8 mouse cellular contexts compared by ENCODE assay signal in the genomic region with DNA sequence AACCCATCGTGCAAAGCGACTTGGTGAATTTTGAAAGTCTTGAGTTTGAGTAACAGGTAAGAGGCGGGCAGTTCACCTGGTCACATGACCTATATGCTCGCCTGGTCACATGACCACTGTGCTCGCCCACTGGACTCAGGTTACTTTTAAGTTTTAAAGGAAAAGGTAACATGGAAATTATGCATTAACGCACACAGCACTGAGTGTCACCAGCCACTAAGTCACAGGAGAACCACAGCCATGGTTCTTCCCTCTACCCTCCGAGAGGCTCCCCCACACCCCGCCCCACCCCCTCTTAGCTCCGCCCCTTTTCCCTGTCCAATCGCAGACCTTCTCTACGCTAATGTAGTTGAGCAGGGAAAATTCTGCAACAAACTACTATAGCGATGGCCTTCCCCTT. TPM values are rescaled to one million over a fixed set of nuclear protein-coding genes. Genes with fewer than 3 reads are reported as not detected.
DNase-seq lines count a peak whose midpoint lies in the region; ATAC-seq and TF ChIP-seq lines count a peak whose summit lies in the region.

No protein-coding gene starts in this region.

- H3K9ac ChIP-seq in hindbrain, embryonic 13.5 days: no peak overlapping the region
- H3K9ac ChIP-seq in limb, embryonic 12.5 days (replicated peaks): no peak overlapping the region

- DNase-seq in lung, adult 2 months: no peak
- no peak for DNase-seq in lung, postnatal 14 days
- DNase-seq in right cerebral cortex, postnatal 4 days: no peak
- DNase-seq in urinary bladder, adult 2 months (ENCODE audit: low spot score): no peak

- no peak overlapping the region for H3K4me2 ChIP-seq in hindbrain, embryonic 13.5 days
- peak overlapping the region; percentile 37 for H3K4me2 ChIP-seq in limb, embryonic 12.5 days

- H3K9me3 ChIP-seq in hindbrain, embryonic 13.5 days: no peaks in the 10 kb centered on the region
- H3K9me3 ChIP-seq in limb, embryonic 12.5 days: no peaks in the 10 kb centered on the region

- no peak for TF ChIP-seq POLR2A in lung, adult 2 months (IDR thresholded peaks at IDR 0.05; ENCODE audit: borderline replicate concordance, extremely low read depth, low read depth, low read length)
- TF ChIP-seq POLR2A in small intestine, adult 2 months (IDR thresholded peaks at IDR 0.05; ENCODE audit: low read depth, low read length): no peak

- no peaks in the 10 kb centered on the region for H3K36me3 ChIP-seq in hindbrain, embryonic 13.5 days
- no peaks in the 10 kb centered on the region for H3K36me3 ChIP-seq in limb, embryonic 12.5 days
- no peaks in the 10 kb centered on the region for H3K36me3 ChIP-seq in small intestine, adult 2 months (ENCODE audit: control insufficient read depth, insufficient read depth, low read length)

- 27% methylated on average over 12 of the region's 12 CpGs for WGBS in lung, adult 2 months
- 35% methylated on average over 12 of the region's 12 CpGs for WGBS in hindbrain, embryonic 13.5 days
- WGBS in limb, embryonic 12.5 days: 33% methylated on average over 12 of the region's 12 CpGs
- WGBS in small intestine, adult 2 months: 41% methylated on average over 12 of the region's 12 CpGs

- 0 out of 2 replicates have a peak, but pooled peaks cover 2% of the 10 kb centered on the region for H3K4me1 ChIP-seq in lung, adult 2 months (ENCODE audit: control insufficient read depth, insufficient read depth, low read length)
- H3K4me1 ChIP-seq in hindbrain, embryonic 13.5 days (replicated peaks): 0 out of 2 replicates have a peak, but pooled peaks cover 2% of the 10 kb centered on the region
- no peaks in the 10 kb centered on the region for H3K4me1 ChIP-seq in limb, embryonic 12.5 days (replicated peaks)
- no peaks in the 10 kb centered on the region for H3K4me1 ChIP-seq in small intestine, adult 2 months (ENCODE audit: control insufficient read depth, insufficient read depth, insufficient read length, low read length)

- no peak for ATAC-seq in hindbrain, embryonic 13.5 days (ENCODE audit: low FRiP score)
- ATAC-seq in limb, embryonic 12.5 days (ENCODE audit: insufficient number of reproducible peaks, insufficient read depth, low FRiP score, low TSS enrichment, low read depth): no peak
- no peak for ATAC-seq in megakaryocyte, adult 5-6 weeks (ENCODE audit: poor library complexity, severe bottlenecking)

- H3K27ac ChIP-seq in hindbrain, embryonic 13.5 days: no peak overlapping the region
- H3K27ac ChIP-seq in limb, embryonic 12.5 days: no peak overlapping the region
- H3K27ac ChIP-seq in small intestine, adult 2 months (ENCODE audit: insufficient read depth, low read depth, low read length): no peak overlapping the region

- TF ChIP-seq CTCF in lung, adult 2 months (IDR thresholded peaks at IDR 0.05; ENCODE audit: insufficient read depth, low read length): no peak
- TF ChIP-seq CTCF in small intestine, adult 2 months (IDR thresholded peaks at IDR 0.05; ENCODE audit: extremely low read depth, insufficient read length, insufficient replicate concordance, low read depth, low read length): no peak

- peak overlapping the region; percentile 9 for H3K4me3 ChIP-seq in lung, adult 2 months (replicated peaks; ENCODE audit: extremely low read depth, low read depth, low read length)
- peak overlapping the region; percentile 11; the same call in 1 of the 2 replicates for H3K4me3 ChIP-seq in hindbrain, embryonic 13.5 days
- H3K4me3 ChIP-seq in limb, embryonic 12.5 days (replicated peaks): peak overlapping the region; percentile 31
- H3K4me3 ChIP-seq in small intestine, adult 2 months (ENCODE audit: low read depth, low read length): peak overlapping the region; percentile 41

- H3K27me3 ChIP-seq in hindbrain, embryonic 13.5 days: peaks cover 39% of the 10 kb centered on the region
- peaks cover 25% of the 10 kb centered on the region for H3K27me3 ChIP-seq in limb, embryonic 12.5 days
- H3K27me3 ChIP-seq in small intestine, adult 2 months (ENCODE audit: control insufficient read depth, insufficient read depth, low read length): no peaks in the 10 kb centered on the region

RNA-seq across cellular contexts. Expression of gene Topaz1, which starts 13.9 kb away (rescaled TPM):
- 0.02 TPM in 1 of 2 replicates, not detected in the other for polyA plus RNA-seq in lung, adult 2 months (2012; rRNA removed)
- not detected in 2 replicates for polyA plus RNA-seq in hindbrain, embryonic 13.5 days (2015; fragmentation: Nextera tagmentation; extraction: Ambion mirVana)
- not detected in 2 replicates for polyA plus RNA-seq in limb, embryonic 12.5 days (2016; fragmentation: Nextera tagmentation; extraction: Ambion mirVana)
- polyA plus RNA-seq in small intestine, adult 2 months (2012; rRNA removed): not detected in 2 replicates
- not detected in 2 replicates for total RNA-seq in megakaryocyte, adult 5-6 weeks (2015)
- total RNA-seq in megakaryocyte, adult 5-6 weeks (2017): not detected in 2 replicates
- 0.01 TPM in 2 replicates for polyA plus RNA-seq in urinary bladder, adult 2 months (2012; rRNA removed)
